ENCODE assay signal across 11 mouse cellular contexts in genomic region chr9:71894943-71895286, GRCm38 (mm10).
DNase-seq lines count a peak whose midpoint lies in the region; ATAC-seq and TF ChIP-seq lines count a peak whose summit lies in the region.
"Had no signal": no experiment of that assay in that cellular context is flagged by ENCODE, and none has a peak within 500 bp of the region (broad histone marks: within the 10 kb centered on the region; RNA-seq: fewer than 3 reads in every experiment).

No protein-coding gene starts in this region.

- no peaks in the 10 kb centered on the region for H3K36me3 ChIP-seq in kidney, postnatal 0 days (ENCODE audit: insufficient read depth, low read length)
- H3K36me3 ChIP-seq in embryonic facial prominence, embryonic 14.5 days (ENCODE audit: control insufficient read depth, insufficient read depth, low read length), result no peaks in the 10 kb centered on the region
- no peaks in the 10 kb centered on the region for H3K36me3 ChIP-seq in hindbrain, postnatal 0 days (ENCODE audit: insufficient read depth, low read length)
- H3K36me3 ChIP-seq in neural tube, embryonic 15.5 days, result no peaks in the 10 kb centered on the region

- no peaks in the 10 kb centered on the region for H3K9me3 ChIP-seq in kidney, postnatal 0 days (replicated peaks; ENCODE audit: low read length)
- no peaks in the 10 kb centered on the region for H3K9me3 ChIP-seq in embryonic facial prominence, embryonic 14.5 days (ENCODE audit: control insufficient read depth, low read length)
- no peaks in the 10 kb centered on the region for H3K9me3 ChIP-seq in hindbrain, postnatal 0 days (ENCODE audit: low read length)
- no peaks in the 10 kb centered on the region for H3K9me3 ChIP-seq in neural tube, embryonic 15.5 days (replicated peaks)
- H3K9me3 ChIP-seq: G1E had no signal

- H3K4me2 ChIP-seq in kidney, postnatal 0 days (ENCODE audit: low read length), result peak overlapping the region; percentile 21
- H3K4me2 ChIP-seq in embryonic facial prominence, embryonic 14.5 days (ENCODE audit: low read depth, low read length), result peak overlapping the region; percentile 61
- peak overlapping the region; percentile 55 for H3K4me2 ChIP-seq in hindbrain, postnatal 0 days (ENCODE audit: low read depth, low read length)
- H3K4me2 ChIP-seq in neural tube, embryonic 15.5 days, result peak overlapping the region; percentile 54

- H3K27ac ChIP-seq in kidney, postnatal 0 days, result no peak overlapping the region
- H3K27ac ChIP-seq in embryonic facial prominence, embryonic 14.5 days (replicated peaks; ENCODE audit: low read depth, low read length), result peak overlapping the region; percentile 89
- 0 out of 2 replicates have a peak overlapping the region, but pooled peaks have one; percentile 60 for H3K27ac ChIP-seq in hindbrain, postnatal 0 days
- H3K27ac ChIP-seq in neural tube, embryonic 15.5 days (replicated peaks), result peak overlapping the region; percentile 78

- no peak for TF ChIP-seq CTCF in kidney, postnatal 0 days (IDR thresholded peaks at IDR 0.05; ENCODE audit: low read depth)
- TF ChIP-seq CTCF in hindbrain, postnatal 0 days (IDR thresholded peaks at IDR 0.05; ENCODE audit: low read depth), result no peak

- no peaks in the 10 kb centered on the region for H3K27me3 ChIP-seq in kidney, postnatal 0 days (ENCODE audit: insufficient read depth, low read length)
- no peaks in the 10 kb centered on the region for H3K27me3 ChIP-seq in embryonic facial prominence, embryonic 14.5 days (replicated peaks; ENCODE audit: control insufficient read depth, insufficient read depth, low read length)
- no peaks in the 10 kb centered on the region for H3K27me3 ChIP-seq in hindbrain, postnatal 0 days (ENCODE audit: insufficient read depth, low read length)
- H3K27me3 ChIP-seq in neural tube, embryonic 15.5 days (replicated peaks), result no peaks in the 10 kb centered on the region

- DNase-seq in kidney, postnatal 0 days (ENCODE audit: low spot score), result no peak
- no peak for DNase-seq in kidney, adult 8-10 months
- peak; percentile 63 for DNase-seq in embryonic facial prominence, embryonic 14.5 days (ENCODE audit: low spot score)
- DNase-seq in hindbrain, postnatal 0 days (ENCODE audit: low spot score), result peak; percentile 33
- no peak for DNase-seq in spleen, postnatal 10 days (ENCODE audit: low spot score in 2 of 2)
- DNase-seq in layer of hippocampus, postnatal 10 days (ENCODE audit: low spot score in 2 of 2), result no peak
- no peak for DNase-seq in adrenal gland, postnatal 4 days (ENCODE audit: low spot score in 2 of 2)
- DNase-seq: left cerebral cortex, postnatal 4 days had no signal

- ATAC-seq in kidney, postnatal 0 days (replicated peaks; ENCODE audit: low FRiP score, low read depth), result no peak
- no peak for ATAC-seq in embryonic facial prominence, embryonic 14.5 days (ENCODE audit: low read depth)
- ATAC-seq in hindbrain, postnatal 0 days, result no peak
- no peak for ATAC-seq in neural tube, embryonic 15.5 days (ENCODE audit: low FRiP score)

- H3K4me1 ChIP-seq in kidney, postnatal 0 days (replicated peaks; ENCODE audit: insufficient read depth, low read length), result no peaks in the 10 kb centered on the region
- H3K4me1 ChIP-seq in embryonic facial prominence, embryonic 14.5 days (ENCODE audit: control insufficient read depth, insufficient read depth, low read length), result peaks cover 34% of the 10 kb centered on the region
- H3K4me1 ChIP-seq in hindbrain, postnatal 0 days (ENCODE audit: insufficient read depth, low read length), result no peaks in the 10 kb centered on the region
- H3K4me1 ChIP-seq in neural tube, embryonic 15.5 days, result peaks cover 30% of the 10 kb centered on the region

- H3K9ac ChIP-seq in kidney, postnatal 0 days (ENCODE audit: low read depth, low read length), result no peak overlapping the region
- H3K9ac ChIP-seq in embryonic facial prominence, embryonic 14.5 days (ENCODE audit: low read depth, low read length), result peak overlapping the region; percentile 65
- peak overlapping the region; percentile 52; the same call in 1 of the 2 replicates for H3K9ac ChIP-seq in hindbrain, postnatal 0 days (replicated peaks; ENCODE audit: low read length)
- peak overlapping the region; percentile 41 for H3K9ac ChIP-seq in neural tube, embryonic 15.5 days (replicated peaks)

- WGBS in kidney, postnatal 0 days, result 67% methylated on average over 7 of the region's 7 CpGs
- WGBS in embryonic facial prominence, embryonic 14.5 days, result 20% methylated on average over 7 of the region's 7 CpGs
- 24% methylated on average over 7 of the region's 7 CpGs for WGBS in hindbrain, postnatal 0 days
- WGBS in neural tube, embryonic 15.5 days, result 15% methylated on average over 7 of the region's 7 CpGs

- H3K4me3 ChIP-seq in kidney, postnatal 0 days (replicated peaks; ENCODE audit: low read depth, low read length), result peak overlapping the region; percentile 6; the same call in 1 of the 2 replicates
- peak overlapping the region; percentile 46 for H3K4me3 ChIP-seq in embryonic facial prominence, embryonic 14.5 days (ENCODE audit: low read depth, low read length)
- H3K4me3 ChIP-seq in hindbrain, postnatal 0 days (ENCODE audit: low read length), result peak overlapping the region; percentile 42
- H3K4me3 ChIP-seq in neural tube, embryonic 15.5 days (replicated peaks), result peak overlapping the region; percentile 38
- H3K4me3 ChIP-seq: erythroblast, embryonic 14.5 days had no signal

Comparison
In these comparisons a context has a peak if more than half of its experiments do, and no peak if none do; other contexts are left out.
1. DNase-seq: peak in embryonic facial prominence, embryonic 14.5 days (single experiment) and hindbrain, postnatal 0 days (single experiment); none in kidney, postnatal 0 days (single experiment), kidney, adult 8-10 months (0 of 2), spleen, postnatal 10 days (0 of 2), layer of hippocampus, postnatal 10 days (0 of 2) and adrenal gland, postnatal 4 days (0 of 2).
2. Peak in every context shown above with its lines, with median percentiles within 50 percentile points of each other: H3K4me2 ChIP-seq and H3K4me3 ChIP-seq.